Mouse (Mus musculus): Measurements from ENCODE around the gene Slc36a2. TPM values are rescaled to one million over a fixed set of nuclear protein-coding genes. Genes with fewer than 3 reads are reported as not detected.
"Not testable (repeated sequence)": the region's sequence is repeated elsewhere in the genome, so short reads cannot be mapped to it uniquely, and the experiment has no call there.

Gene Slc36a2
- polyA plus RNA-seq, 1 experiment from 2014 or later: 5.7 TPM

DNA sequence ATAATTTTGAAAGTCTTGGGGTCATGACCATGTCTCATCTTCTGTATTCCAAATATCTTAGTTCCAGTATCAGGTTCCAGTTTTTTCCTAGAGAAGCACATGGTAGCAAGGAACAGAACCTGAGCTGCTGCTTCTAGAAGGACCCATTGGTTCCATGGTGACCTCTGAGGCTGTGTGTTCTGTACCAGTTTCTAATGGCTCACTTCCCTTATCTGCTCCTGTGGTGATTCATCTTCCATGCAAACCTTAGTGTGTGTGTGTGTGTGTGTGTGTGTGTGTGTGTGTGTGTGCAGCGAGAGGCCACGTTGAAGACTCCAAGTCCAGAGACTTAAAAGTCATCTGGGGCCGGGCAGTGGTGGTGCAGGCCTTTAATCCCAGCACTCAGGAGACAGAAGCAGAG lies 68.9 kb downstream of the Slc36a2 start:
- TF ChIP-seq EP300 (IDR thresholded peaks at IDR 0.05; ENCODE audit: low read depth) (no peak), CTCF (IDR thresholded peaks at IDR 0.05; ENCODE audit: low read depth) (no peak)
- Histone ChIP-seq H3K4me2 (ENCODE audit: low read depth, low read length) (no peak overlapping the region), H3K27ac (ENCODE audit: low read depth) (no peak overlapping the region), H3K4me3 (ENCODE audit: low read depth, low read length) (no peak overlapping the region), H3K36me3 (replicated peaks; ENCODE audit: insufficient read depth, low read length) (no peaks in the 10 kb centered on the region), H3K9me3 (ENCODE audit: low read length) (peaks cover 3% of the 10 kb centered on the region), H3K9ac (replicated peaks) (no peak overlapping the region), H3K4me1 (ENCODE audit: insufficient read depth) (peaks cover 9% of the 10 kb centered on the region), H3K27me3 (ENCODE audit: insufficient read depth, low read length) (no peaks in the 10 kb centered on the region)
- WGBS (ENCODE audit: insufficient replicate concordance): 67% methylated on average over 3 of the region's 3 CpGs
- DNase-seq (no peak), ATAC-seq (peak; percentile 24; the same call in 1 of the 2 replicates)

DNA sequence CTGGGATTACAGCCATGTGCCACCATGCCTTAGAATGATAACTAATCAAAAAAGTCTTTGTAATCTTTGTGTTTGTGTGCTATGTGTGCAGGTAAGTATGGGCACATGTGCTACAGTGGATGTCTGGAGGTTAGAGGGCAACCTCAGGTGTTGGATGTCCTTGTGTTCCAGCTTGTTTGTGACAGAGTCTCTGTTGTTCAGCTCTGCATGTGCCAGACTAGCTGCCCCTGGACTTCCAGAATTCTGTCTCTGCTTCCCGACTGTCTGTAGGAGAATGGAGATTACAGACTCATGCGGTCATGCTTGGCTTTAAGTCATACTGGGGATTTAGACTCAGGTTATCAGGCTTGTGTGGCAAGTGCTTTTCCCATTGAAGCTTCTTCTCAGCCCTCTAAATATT lies 70.6 kb downstream of the Slc36a2 start:
- Histone ChIP-seq H3K27me3 (ENCODE audit: insufficient read depth, low read length) (no peaks in the 10 kb centered on the region), H3K27ac (ENCODE audit: low read depth) (peak overlapping the region; percentile 81), H3K4me3 (ENCODE audit: low read depth, low read length) (no peak overlapping the region), H3K4me2 (ENCODE audit: low read depth, low read length) (no peak overlapping the region), H3K36me3 (replicated peaks; ENCODE audit: insufficient read depth, low read length) (no peaks in the 10 kb centered on the region), H3K4me1 (ENCODE audit: insufficient read depth) (0 out of 2 replicates have a peak, but pooled peaks cover 5% of the 10 kb centered on the region), H3K9ac (replicated peaks) (no peak overlapping the region), H3K9me3 (ENCODE audit: low read length) (no peaks in the 10 kb centered on the region; the same call in 1 of the 2 replicates)
- DNase-seq: no peak
- TF ChIP-seq EP300 (IDR thresholded peaks at IDR 0.05; ENCODE audit: low read depth) (no peak), CTCF (IDR thresholded peaks at IDR 0.05; ENCODE audit: low read depth) (no peak)
- WGBS (ENCODE audit: insufficient replicate concordance): 77% methylated on average over 2 of the region's 2 CpGs
- no peak for ATAC-seq

DNA sequence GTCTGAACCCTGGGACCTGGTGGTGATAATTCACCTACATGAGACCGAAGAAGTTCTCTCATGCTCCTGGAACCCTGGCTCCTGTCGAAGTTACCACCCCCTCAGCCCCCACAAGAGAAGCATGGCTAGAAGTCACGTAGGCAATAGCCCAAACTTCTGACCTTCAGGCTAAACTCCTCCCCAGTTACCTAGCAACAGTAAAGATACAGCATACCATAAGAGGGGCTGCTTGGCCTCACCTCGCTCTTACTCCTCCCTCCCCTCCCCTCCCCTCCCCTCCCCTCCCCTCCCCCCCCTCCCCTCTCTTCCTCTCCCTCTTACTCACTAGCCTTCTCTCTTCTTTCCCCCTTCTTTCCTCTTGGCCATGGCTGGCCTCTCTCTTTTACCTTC lies 71.0 kb downstream of the Slc36a2 start:
- not testable (repeated sequence) for H3K9ac ChIP-seq (replicated peaks); H3K36me3 ChIP-seq (replicated peaks; ENCODE audit: insufficient read depth, low read length); H3K4me1 ChIP-seq (ENCODE audit: insufficient read depth); H3K4me3 ChIP-seq (ENCODE audit: low read depth, low read length); DNase-seq; H3K9me3 ChIP-seq (ENCODE audit: low read length); H3K27me3 ChIP-seq (ENCODE audit: insufficient read depth, low read length)
- 11% methylated on average over 4 of the region's 4 CpGs for WGBS (ENCODE audit: insufficient replicate concordance)
- 0 out of 2 replicates have a peak, but pooled peaks have one; percentile 11 for ATAC-seq
- H3K4me2 ChIP-seq (ENCODE audit: low read depth, low read length): peak overlapping the region; percentile 3; the same call in 1 of the 2 replicates
- peak overlapping the region; percentile 81 for H3K27ac ChIP-seq (ENCODE audit: low read depth)

DNA sequence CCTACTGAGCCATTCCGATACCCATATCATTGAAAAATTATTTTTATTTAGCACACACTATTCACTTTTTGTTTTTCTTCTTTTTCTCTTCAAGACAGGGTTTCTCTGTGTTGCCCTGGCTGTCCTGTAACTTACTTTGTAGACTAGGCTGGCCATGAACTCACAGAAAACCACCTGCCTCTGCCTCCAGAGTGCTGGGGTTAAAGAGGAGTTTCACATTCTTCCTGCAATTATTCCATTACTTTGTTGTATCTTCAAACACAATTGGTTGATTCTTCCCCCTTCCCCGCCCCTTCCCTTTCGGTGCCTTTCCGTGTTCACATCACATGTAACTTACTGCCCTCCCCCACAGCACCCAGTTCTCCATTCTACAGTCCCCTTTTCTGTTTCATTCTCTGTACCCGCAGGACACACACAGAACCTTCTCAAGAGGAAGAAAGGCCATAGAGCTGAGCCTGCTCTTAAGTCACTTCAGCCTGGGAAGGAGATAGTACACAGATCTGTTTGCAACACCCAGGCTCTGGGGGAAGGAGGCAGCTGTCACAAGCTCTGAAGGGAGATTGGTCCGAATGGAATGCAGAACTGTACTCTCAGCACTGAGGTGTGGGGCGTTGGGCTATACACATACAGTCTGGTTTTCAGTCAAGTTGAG lies 71.5 kb downstream of the Slc36a2 start:
- Histone ChIP-seq H3K4me1 (ENCODE audit: insufficient read depth) (0 out of 2 replicates have a peak, but pooled peaks cover 5% of the 10 kb centered on the region), H3K4me3 (ENCODE audit: low read depth, low read length) (no peak overlapping the region), H3K4me2 (ENCODE audit: low read depth, low read length) (peak overlapping the region; percentile 3; the same call in 1 of the 2 replicates), H3K9ac (replicated peaks) (no peak overlapping the region), H3K27me3 (ENCODE audit: insufficient read depth, low read length) (no peaks in the 10 kb centered on the region), H3K36me3 (replicated peaks; ENCODE audit: insufficient read depth, low read length) (peaks cover 6% of the 10 kb centered on the region), H3K27ac (ENCODE audit: low read depth) (peak overlapping the region; percentile 81), H3K9me3 (ENCODE audit: low read length) (no peaks in the 10 kb centered on the region)
- DNase-seq (peak; percentile 57), ATAC-seq (peak; percentile 76)
- 26% methylated on average over 7 of the region's 7 CpGs for WGBS (ENCODE audit: insufficient replicate concordance)
- TF ChIP-seq EP300 (IDR thresholded peaks at IDR 0.05; ENCODE audit: low read depth): no peak
- TF ChIP-seq CTCF (IDR thresholded peaks at IDR 0.05; ENCODE audit: low read depth): no peak

DNA sequence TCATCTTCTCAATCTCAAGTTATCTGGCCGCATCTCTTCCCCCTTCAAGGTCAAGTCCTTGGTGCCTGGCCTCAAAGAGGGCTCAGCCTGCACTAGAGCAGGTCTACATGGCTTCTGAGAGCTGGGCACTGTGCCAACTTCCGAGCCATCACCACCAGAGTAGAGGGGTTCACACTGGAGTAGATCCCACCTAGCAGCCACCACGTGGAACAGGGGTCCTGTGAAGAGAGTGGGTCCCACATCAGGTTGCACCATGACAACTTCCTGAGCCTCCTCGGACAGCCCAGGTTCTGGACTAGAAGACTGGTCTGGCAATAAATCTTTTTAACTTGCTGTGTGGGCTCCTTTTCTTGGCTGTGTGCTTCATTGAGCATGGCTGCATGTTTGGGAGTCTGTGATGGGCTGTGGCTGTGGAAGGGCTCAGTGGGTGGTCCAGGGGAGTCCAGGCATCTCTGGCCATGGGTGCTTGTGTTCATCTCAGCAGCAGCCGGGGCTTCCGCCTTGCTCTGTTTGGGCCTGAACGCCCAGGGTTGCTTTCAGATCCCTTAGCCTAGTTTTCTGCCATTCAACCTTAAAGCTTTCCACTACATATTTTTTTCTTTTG lies 74.2 kb downstream of the Slc36a2 start:
- H3K4me2 ChIP-seq (ENCODE audit: low read depth, low read length): no peak overlapping the region

DNA sequence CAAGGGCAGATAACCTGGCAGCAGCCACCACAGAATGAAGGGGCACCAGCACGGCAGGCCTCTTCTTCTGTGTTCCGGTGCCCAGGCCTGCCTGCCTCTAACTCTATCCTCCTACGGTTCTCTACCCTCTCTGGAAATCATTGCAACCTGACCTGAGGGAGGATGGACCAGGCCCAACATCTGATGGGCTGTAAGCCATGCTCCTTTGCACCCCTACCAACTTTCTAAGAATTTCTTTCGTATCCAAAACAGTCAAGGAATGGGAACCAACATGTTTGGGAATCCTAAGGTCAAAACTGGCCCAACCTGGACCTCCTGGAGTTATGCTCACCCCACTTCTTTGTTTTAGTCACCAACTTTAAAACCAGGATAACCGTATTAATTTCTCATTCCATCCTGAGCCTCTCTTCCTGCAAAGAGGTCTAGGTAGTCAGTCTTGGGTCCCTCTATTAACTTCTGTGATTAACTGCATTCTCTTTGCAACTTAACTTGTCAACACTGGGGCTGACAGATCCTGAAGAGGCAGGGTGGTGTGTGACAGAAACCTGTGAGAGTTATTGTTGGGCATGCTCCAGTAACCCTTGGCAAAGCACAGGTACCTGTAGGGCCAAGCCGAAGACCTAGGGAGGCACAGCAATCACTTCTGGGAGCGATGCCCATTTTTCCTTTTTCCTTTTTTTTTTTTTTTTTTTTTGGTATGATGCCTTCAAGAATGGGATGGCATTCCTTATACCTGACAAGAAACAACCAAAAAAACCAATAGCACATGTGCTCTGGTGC lies 75.2 kb downstream of the Slc36a2 start:
- WGBS (ENCODE audit: insufficient replicate concordance): 85% methylated on average over 7 of the region's 7 CpGs
- no peak overlapping the region for H3K4me2 ChIP-seq (ENCODE audit: low read depth, low read length)
- H3K4me3 ChIP-seq (ENCODE audit: low read depth, low read length): no peak overlapping the region
- no peaks in the 10 kb centered on the region for H3K27me3 ChIP-seq (ENCODE audit: insufficient read depth, low read length)
- DNase-seq (no peak), ATAC-seq (no peak)
- H3K9me3 ChIP-seq (ENCODE audit: low read length): no peaks in the 10 kb centered on the region
- H3K27ac ChIP-seq (ENCODE audit: low read depth): no peak overlapping the region
- peaks cover 10% of the 10 kb centered on the region; the same call in 1 of the 2 replicates for H3K4me1 ChIP-seq (ENCODE audit: insufficient read depth)
- peaks cover 12% of the 10 kb centered on the region for H3K36me3 ChIP-seq (replicated peaks; ENCODE audit: insufficient read depth, low read length)
- TF ChIP-seq CTCF (IDR thresholded peaks at IDR 0.05; ENCODE audit: low read depth): no peak
- TF ChIP-seq EP300 (IDR thresholded peaks at IDR 0.05; ENCODE audit: low read depth): no peak
- H3K9ac ChIP-seq (replicated peaks): no peak overlapping the region

More for the DNA sequence above, 74.2 kb downstream of the Slc36a2 start:
- Histone ChIP-seq H3K4me1 (ENCODE audit: insufficient read depth) (peaks cover 8% of the 10 kb centered on the region; the same call in 1 of the 2 replicates), H3K36me3 (replicated peaks; ENCODE audit: insufficient read depth, low read length) (peaks cover 11% of the 10 kb centered on the region), H3K27me3 (ENCODE audit: insufficient read depth, low read length) (no peaks in the 10 kb centered on the region), H3K9ac (replicated peaks) (no peak overlapping the region), H3K4me3 (ENCODE audit: low read depth, low read length) (no peak overlapping the region), H3K9me3 (ENCODE audit: low read length) (no peaks in the 10 kb centered on the region), H3K27ac (ENCODE audit: low read depth) (no peak overlapping the region)
- 74% methylated on average over 7 of the region's 7 CpGs for WGBS (ENCODE audit: insufficient replicate concordance)
- ATAC-seq (no peak), DNase-seq (no peak)
- TF ChIP-seq EP300 (IDR thresholded peaks at IDR 0.05; ENCODE audit: low read depth) (no peak), CTCF (IDR thresholded peaks at IDR 0.05; ENCODE audit: low read depth) (no peak)

Other genes with a start within 250 kb of the Slc36a2 start
- gene Tnip1, start 222.2 kb downstream of the Slc36a2 start, polyA plus RNA-seq (2015; fragmentation: Nextera tagmentation; extraction: Ambion mirVana): 5.2 and 5.3 TPM in 2 replicates
- 47.5 and 47.7 TPM in 2 replicates for gene Anxa6, start 151.6 kb downstream of the Slc36a2 start, polyA plus RNA-seq (2015; fragmentation: Nextera tagmentation; extraction: Ambion mirVana)
- 1.3 and 1.6 TPM in 2 replicates for gene Ccdc69, start 106.9 kb downstream of the Slc36a2 start, polyA plus RNA-seq (2015; fragmentation: Nextera tagmentation; extraction: Ambion mirVana)
- gene Gm2a, start 87.0 kb downstream of the Slc36a2 start, polyA plus RNA-seq (2015; fragmentation: Nextera tagmentation; extraction: Ambion mirVana): 28.7 and 31.6 TPM in 2 replicates
- not detected in 2 replicates for gene Slc36a3, start 33.4 kb downstream of the Slc36a2 start, polyA plus RNA-seq (2015; fragmentation: Nextera tagmentation; extraction: Ambion mirVana)
- gene Slc36a1, start 19.3 kb upstream of the Slc36a2 start, polyA plus RNA-seq (2015; fragmentation: Nextera tagmentation; extraction: Ambion mirVana): 1.0 and 1.7 TPM in 2 replicates
- not detected in 2 replicates for gene Fat2, start 151.5 kb upstream of the Slc36a2 start, polyA plus RNA-seq (2015; fragmentation: Nextera tagmentation; extraction: Ambion mirVana)
- 258 and 272 TPM in 2 replicates for gene Sparc, start 238.1 kb upstream of the Slc36a2 start, polyA plus RNA-seq (2015; fragmentation: Nextera tagmentation; extraction: Ambion mirVana)

All from liver, postnatal 0 days (tissue).